Mouse (Mus musculus): Measurements from ENCODE around the gene Lrrc3. TPM values are rescaled to one million over a fixed set of nuclear protein-coding genes. Genes with fewer than 3 reads are reported as not detected.

Lrrc3 gene
- polyA plus RNA-seq, 1 experiment from 2014 or later: 4.9 TPM

GRCm38 (mm10) chr10:77861675-77862074 is 40.7 kb downstream of the Lrrc3 start, which contains the start of gene Gm3285:
Gm3285 (plus strand) TSS chr10:77861975.
- H3K27ac ChIP-seq: no peak within 1 kb of the TSS
- H3K9me3 ChIP-seq: no peaks in the 10 kb centered on the region
- no peak for DNase-seq (ENCODE audit: low spot score)
- 0 out of 2 replicates have a peak, but pooled peaks cover 8% of the 10 kb centered on the region for H3K27me3 ChIP-seq (ENCODE audit: insufficient read depth, poor library complexity, severe bottlenecking)
- H3K36me3 ChIP-seq: no peaks in the 10 kb centered on the region
- no peak within 1 kb of the TSS for H3K4me3 ChIP-seq
- 45% methylated on average over 7 of the region's 7 CpGs for WGBS
- H3K4me1 ChIP-seq: peaks cover 6% of the 10 kb centered on the region; the same call in 1 of the 2 replicates

GRCm38 (mm10) chr10:77852559-77852958 is 49.8 kb downstream of the Lrrc3 start, which contains the start of gene Gm10318:
Gm10318 (plus strand) TSS chr10:77852859.
- Histone ChIP-seq H3K9me3 (no peaks in the 10 kb centered on the region), H3K27ac (no peak within 1 kb of the TSS), H3K27me3 (ENCODE audit: insufficient read depth, poor library complexity, severe bottlenecking) (peaks cover 8% of the 10 kb centered on the region; the same call in 1 of the 2 replicates), H3K36me3 (no peaks in the 10 kb centered on the region), H3K4me3 (no peak within 1 kb of the TSS), H3K4me1 (no peaks in the 10 kb centered on the region)
- WGBS: 56% methylated on average over 9 of the region's 9 CpGs
- DNase-seq (ENCODE audit: low spot score): no peak

Other genes with a start within 250 kb of the Lrrc3 start
- gene Tspear, start 216.0 kb downstream of the Lrrc3 start, polyA plus RNA-seq (2016; fragmentation: Nextera tagmentation; extraction: Ambion mirVana): 0.14 and 0.38 TPM in 2 replicates
- gene Gm19402, start 211.8 kb downstream of the Lrrc3 start, polyA plus RNA-seq (2016; fragmentation: Nextera tagmentation; extraction: Ambion mirVana): not detected in 2 replicates
- not detected in 2 replicates for gene Gm9508, start 205.3 kb downstream of the Lrrc3 start, polyA plus RNA-seq (2016; fragmentation: Nextera tagmentation; extraction: Ambion mirVana)
- gene Gm10272, start 195.9 kb downstream of the Lrrc3 start, polyA plus RNA-seq (2016; fragmentation: Nextera tagmentation; extraction: Ambion mirVana): not detected in 2 replicates
- not detected in 2 replicates for gene Gm10024, start 191.1 kb downstream of the Lrrc3 start, polyA plus RNA-seq (2016; fragmentation: Nextera tagmentation; extraction: Ambion mirVana)
- not detected in 2 replicates for gene Gm10142, start 186.7 kb downstream of the Lrrc3 start, polyA plus RNA-seq (2016; fragmentation: Nextera tagmentation; extraction: Ambion mirVana)
- not detected in 2 replicates for gene Krtap12-1, start 181.9 kb downstream of the Lrrc3 start, polyA plus RNA-seq (2016; fragmentation: Nextera tagmentation; extraction: Ambion mirVana)
- not detected in 2 replicates for gene Gm10100, start 176.1 kb downstream of the Lrrc3 start, polyA plus RNA-seq (2016; fragmentation: Nextera tagmentation; extraction: Ambion mirVana)
- gene Gm18596, start 159.9 kb downstream of the Lrrc3 start, polyA plus RNA-seq (2016; fragmentation: Nextera tagmentation; extraction: Ambion mirVana): not detected in 2 replicates
- not detected in 2 replicates for gene Gm9736, start 151.2 kb downstream of the Lrrc3 start, polyA plus RNA-seq (2016; fragmentation: Nextera tagmentation; extraction: Ambion mirVana)
- gene Gm3233, start 142.9 kb downstream of the Lrrc3 start, polyA plus RNA-seq (2016; fragmentation: Nextera tagmentation; extraction: Ambion mirVana): not detected in 2 replicates
- not detected in 2 replicates for gene Gm3238, start 131.2 kb downstream of the Lrrc3 start, polyA plus RNA-seq (2016; fragmentation: Nextera tagmentation; extraction: Ambion mirVana)
- gene Gm7138, start 125.6 kb downstream of the Lrrc3 start, polyA plus RNA-seq (2016; fragmentation: Nextera tagmentation; extraction: Ambion mirVana): not detected in 2 replicates
- not detected in 2 replicates for gene Gm3250, start 120.0 kb downstream of the Lrrc3 start, polyA plus RNA-seq (2016; fragmentation: Nextera tagmentation; extraction: Ambion mirVana)
- not detected in 2 replicates for gene Gm7137, start 114.3 kb downstream of the Lrrc3 start, polyA plus RNA-seq (2016; fragmentation: Nextera tagmentation; extraction: Ambion mirVana)
- gene Gm9639, start 107.5 kb downstream of the Lrrc3 start, polyA plus RNA-seq (2016; fragmentation: Nextera tagmentation; extraction: Ambion mirVana): not detected in 2 replicates
- not detected in 2 replicates for gene Gm19668, start 103.4 kb downstream of the Lrrc3 start, polyA plus RNA-seq (2016; fragmentation: Nextera tagmentation; extraction: Ambion mirVana)
- not detected in 2 replicates for gene Gm9507, start 90.7 kb downstream of the Lrrc3 start, polyA plus RNA-seq (2016; fragmentation: Nextera tagmentation; extraction: Ambion mirVana)
- not detected in 2 replicates for gene Gm2696, start 87.9 kb downstream of the Lrrc3 start, polyA plus RNA-seq (2016; fragmentation: Nextera tagmentation; extraction: Ambion mirVana)
- gene Krtap10-4, start 75.4 kb downstream of the Lrrc3 start, polyA plus RNA-seq (2016; fragmentation: Nextera tagmentation; extraction: Ambion mirVana): not detected in 2 replicates
- gene Krtap10-10, start 66.6 kb downstream of the Lrrc3 start, polyA plus RNA-seq (2016; fragmentation: Nextera tagmentation; extraction: Ambion mirVana): not detected in 2 replicates
- gene Gm36176, start 55.7 kb downstream of the Lrrc3 start, polyA plus RNA-seq (2016; fragmentation: Nextera tagmentation; extraction: Ambion mirVana): not detected in 2 replicates
- not detected in 2 replicates for gene Gm10318, start 49.7 kb downstream of the Lrrc3 start, polyA plus RNA-seq (2016; fragmentation: Nextera tagmentation; extraction: Ambion mirVana)
- gene Gm3285, start 40.6 kb downstream of the Lrrc3 start, polyA plus RNA-seq (2016; fragmentation: Nextera tagmentation; extraction: Ambion mirVana): not detected in 2 replicates
- 0.43 TPM in 2 replicates for gene Trpm2, start 68.0 kb upstream of the Lrrc3 start, polyA plus RNA-seq (2016; fragmentation: Nextera tagmentation; extraction: Ambion mirVana)
- gene 1810043G02Rik, start 76.0 kb upstream of the Lrrc3 start, polyA plus RNA-seq (2016; fragmentation: Nextera tagmentation; extraction: Ambion mirVana): 16.9 and 23.1 TPM in 2 replicates
- 264 and 274 TPM in 2 replicates for gene Pfkl, start 107.5 kb upstream of the Lrrc3 start, polyA plus RNA-seq (2016; fragmentation: Nextera tagmentation; extraction: Ambion mirVana)
- not detected in 2 replicates for gene Dnmt3l, start 139.4 kb upstream of the Lrrc3 start, polyA plus RNA-seq (2016; fragmentation: Nextera tagmentation; extraction: Ambion mirVana)
- 0.18 and 0.45 TPM in 2 replicates for gene Aire, start 141.1 kb upstream of the Lrrc3 start, polyA plus RNA-seq (2016; fragmentation: Nextera tagmentation; extraction: Ambion mirVana)
- 1.4 and 2.1 TPM in 2 replicates for gene Icosl, start 166.8 kb upstream of the Lrrc3 start, polyA plus RNA-seq (2016; fragmentation: Nextera tagmentation; extraction: Ambion mirVana)